Mouse (Mus musculus) erythroblast, adult 5-6 weeks (primary cell): ENCODE measurements around the gene Vmn2r27. TPM values are rescaled to one million over a fixed set of nuclear protein-coding genes. Genes with fewer than 3 reads are reported as not detected.

Experiments used
- ATAC-seq: replicated peaks from 2 replicates; pipeline ENCODE4 v1.8.0; 2016; ENCODE audit warnings: moderate number of reproducible peaks, mild to moderate bottlenecking, moderate TSS enrichment, inconsistent platforms; ENCODE audit not compliant: poor library complexity, low FRiP score, severe bottlenecking
- total RNA-seq, 2 experiments: library from RNA; stranded (forward) in 1 of 2; stranded (reverse) in 1 of 2; fragments of 150-400 nt in 1 of 2; fragments of 200-764, 138-1000 nt in 1 of 2; gene quantifications; 2 replicates each; pipeline versions ENCODE4 v1.2.3 to v1.2.4; 2015 to 2017; ENCODE audit warnings: low replicate concordance in 2 of 2

The Vmn2r27 gene
- total RNA-seq (2015; ENCODE audit: low replicate concordance): not detected in 2 replicates
- not detected in 2 replicates for total RNA-seq (2017; ENCODE audit: low replicate concordance)

DNA sequence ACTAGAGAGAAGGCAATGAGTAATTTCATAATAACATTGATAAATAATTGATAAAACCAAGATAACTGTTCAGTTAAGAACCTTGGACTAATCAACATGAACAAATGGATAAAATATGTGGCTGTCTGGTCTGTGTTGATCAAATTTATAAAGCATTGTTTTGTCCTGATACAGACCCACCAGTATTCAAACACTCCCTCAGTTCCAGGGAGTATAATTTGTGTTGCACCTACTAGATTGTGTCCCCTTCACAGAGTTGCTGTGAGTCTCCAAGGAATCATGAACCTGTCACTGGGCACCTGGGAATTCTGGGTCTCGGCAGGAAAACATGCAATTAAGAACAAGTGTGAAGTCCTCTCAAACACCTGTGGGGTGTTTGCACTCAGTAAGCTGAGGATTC, at the start of gene Vmn2r27:
Gene Vmn2r27 (minus strand): TSS at position 101 of the 400 bp plus-strand sequence.
- ATAC-seq: no peak

DNA sequence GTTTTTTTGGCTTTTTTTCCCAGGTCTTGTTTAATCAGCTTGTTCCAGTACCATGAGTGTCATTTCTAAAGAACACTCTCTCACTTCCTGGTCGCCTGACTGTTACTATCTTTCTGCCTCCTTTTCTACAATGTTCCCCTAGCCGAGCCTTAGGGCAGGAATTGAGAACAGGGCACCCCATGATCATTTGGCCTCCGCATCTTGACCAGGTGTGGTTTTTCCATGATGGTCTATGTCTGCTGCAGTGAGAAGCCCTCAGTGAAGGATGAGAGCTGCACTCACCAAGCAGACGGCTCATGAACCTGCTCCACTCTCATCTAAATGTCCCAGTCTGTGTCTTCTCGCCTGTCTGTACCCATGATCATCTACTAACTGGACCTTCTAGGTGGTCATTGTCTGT, 46.6 kb upstream of the Vmn2r27 start:
- no peak for ATAC-seq

DNA sequence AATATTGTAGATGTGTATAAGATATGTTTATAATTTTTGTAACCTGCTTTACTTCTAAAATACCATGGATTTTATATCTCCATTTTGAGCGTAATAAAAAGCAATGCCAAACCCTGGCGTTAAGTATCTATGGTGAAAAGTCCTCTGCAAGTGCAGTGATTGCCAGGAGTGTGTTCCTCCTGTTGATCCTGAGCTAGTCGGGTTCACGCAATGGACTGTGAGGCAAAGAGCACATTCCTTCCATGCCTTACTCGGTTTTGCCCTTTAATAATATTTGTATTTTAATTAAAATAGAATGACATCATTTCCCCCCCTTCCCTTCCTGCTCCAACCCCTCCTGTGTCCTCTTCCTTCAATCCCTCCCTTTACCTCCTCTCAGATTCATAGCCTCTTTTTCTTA, 46.0 kb upstream of the Vmn2r27 start:
- ATAC-seq: no peak

DNA sequence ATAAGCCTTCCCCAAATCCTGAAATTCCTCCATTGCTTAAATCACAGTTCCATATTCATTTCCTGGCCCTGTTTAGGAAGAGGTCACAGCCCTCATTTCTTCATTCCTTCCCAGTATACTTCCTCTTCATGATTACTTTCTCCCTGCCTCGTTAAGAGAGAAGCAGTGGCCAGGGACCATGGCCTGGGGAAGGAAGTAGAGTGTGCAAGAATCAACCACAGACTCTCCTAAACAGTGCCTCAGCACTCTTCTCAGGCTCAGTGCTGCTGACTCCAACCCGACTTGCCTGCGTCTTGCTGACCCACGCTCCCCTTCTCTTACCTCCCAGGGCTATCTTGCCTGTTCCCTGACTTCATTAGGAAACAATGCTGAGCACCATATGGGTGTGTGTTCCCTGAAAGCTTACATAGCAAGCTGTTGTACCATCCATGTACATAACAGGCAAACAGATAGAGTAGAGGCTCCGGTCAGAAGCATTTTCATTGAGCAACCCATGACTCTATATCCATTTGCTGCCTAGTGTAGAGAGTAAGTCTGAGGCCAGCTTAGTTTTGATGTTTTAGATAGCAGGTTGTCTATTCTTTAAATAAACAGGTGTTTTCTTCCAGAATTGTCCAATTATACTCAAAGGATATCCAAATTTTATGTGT, 41.7 kb upstream of the Vmn2r27 start:
- no peak for ATAC-seq

DNA sequence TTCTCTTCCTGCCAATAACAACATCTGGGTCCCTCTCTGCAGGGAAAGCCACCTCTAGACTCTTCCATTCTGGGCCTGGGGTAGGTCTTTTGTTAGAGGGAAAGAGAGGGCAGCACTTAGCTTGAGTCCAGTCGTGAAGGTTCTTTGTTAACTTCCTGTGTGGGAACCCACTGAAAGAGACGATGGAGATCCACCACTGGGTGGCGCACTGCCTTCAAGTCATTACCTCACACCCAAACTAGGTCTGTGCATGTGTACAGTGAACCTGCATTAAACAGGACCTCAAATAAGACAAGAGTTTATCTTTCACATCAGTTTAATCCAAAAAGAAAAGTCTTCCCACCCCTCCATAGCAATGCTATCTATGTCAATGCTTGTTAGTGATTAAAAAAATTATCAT, 31.0 kb upstream of the Vmn2r27 start:
- peak; percentile 71 for ATAC-seq

DNA sequence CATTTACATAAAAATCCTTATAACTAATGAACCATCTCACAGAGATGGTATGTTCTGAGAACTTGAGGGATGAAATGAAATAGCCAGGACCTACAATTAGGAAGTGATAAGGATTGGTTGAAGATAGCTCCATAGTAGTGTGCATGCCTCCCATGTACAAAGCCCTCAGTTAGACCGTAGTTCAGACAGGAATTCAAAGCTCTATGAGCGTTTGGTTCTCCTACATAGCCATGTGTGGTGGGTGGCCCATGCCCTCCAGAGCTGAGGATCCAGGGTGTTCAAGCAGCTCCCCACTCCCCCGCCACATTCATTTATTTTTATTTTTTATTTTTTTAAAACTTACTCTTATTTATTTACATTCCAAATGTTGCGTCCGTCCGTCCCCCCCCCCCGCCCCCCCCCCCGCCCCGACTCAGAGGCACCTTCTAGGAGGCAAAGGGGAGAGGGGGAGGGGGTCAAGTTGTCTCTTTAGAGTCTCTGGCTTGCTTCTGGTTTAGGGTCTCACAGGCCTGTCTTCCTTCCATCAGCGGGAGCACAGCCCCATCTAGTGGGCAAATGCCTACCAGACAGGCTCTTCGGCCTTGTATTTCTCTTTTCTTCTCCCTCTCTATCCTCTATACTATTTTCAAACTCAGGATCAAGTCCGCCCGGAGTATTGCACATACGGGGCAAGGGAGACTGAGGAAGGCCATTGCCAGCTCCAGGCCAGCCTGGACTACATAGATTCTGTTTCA, 28.7 kb upstream of the Vmn2r27 start:
- ATAC-seq: no peak

DNA sequence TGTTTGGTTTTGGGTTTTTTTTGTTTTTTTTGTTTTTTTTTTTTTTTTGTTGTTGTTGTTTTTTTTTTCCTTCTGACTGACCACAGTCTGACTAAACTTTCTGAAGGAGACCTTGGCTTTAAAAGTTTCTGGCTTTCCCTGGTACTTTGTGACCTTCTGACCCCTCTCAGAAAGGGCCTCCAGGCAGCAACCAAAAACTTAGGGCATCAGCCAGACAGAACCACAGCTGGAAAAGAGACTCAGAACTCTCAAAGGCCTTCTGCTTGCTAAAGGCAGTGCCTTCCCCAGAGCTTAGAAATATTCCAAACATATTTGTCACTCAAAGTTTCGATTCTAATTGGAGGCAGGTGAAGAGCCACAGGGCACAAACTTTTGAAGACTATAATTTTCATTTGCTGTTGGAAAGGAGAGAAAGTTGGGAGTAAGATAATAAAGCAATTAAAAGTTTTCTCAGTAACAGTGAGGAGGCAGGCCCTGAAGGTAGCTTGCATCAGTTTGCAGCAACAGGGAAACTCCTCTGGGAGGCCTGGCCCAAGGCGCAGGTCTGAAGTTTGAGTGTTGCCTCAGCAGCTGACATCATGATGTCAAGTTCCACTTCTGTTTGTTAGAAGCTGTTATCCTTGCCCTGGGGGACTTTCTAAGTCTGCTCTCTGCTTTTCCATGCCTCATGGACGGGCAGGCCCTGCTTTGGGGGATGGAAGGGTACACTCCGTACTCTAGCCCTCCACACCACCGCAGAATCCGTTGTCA, 24.2 kb upstream of the Vmn2r27 start:
- no peak for ATAC-seq

DNA sequence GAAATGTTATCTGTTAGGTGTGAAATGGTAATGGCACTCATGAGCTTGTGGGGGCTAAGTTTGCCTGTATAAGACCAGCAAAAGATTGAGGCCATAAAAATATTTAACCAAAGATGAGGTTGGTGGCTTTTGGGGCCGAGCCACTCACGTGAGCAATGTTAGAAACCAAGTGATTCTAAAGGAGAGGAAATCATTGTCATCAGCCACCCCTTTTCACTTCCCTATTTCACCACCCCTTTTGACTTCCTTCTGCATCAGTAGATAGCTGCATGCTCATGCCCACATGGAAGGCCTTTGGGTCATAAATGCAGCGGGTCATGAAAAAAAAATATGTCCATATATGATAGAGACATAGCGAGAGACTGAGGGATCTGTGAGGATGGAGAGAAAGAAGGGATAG, 29.5 kb downstream of the Vmn2r27 start:
- no peak for ATAC-seq

DNA sequence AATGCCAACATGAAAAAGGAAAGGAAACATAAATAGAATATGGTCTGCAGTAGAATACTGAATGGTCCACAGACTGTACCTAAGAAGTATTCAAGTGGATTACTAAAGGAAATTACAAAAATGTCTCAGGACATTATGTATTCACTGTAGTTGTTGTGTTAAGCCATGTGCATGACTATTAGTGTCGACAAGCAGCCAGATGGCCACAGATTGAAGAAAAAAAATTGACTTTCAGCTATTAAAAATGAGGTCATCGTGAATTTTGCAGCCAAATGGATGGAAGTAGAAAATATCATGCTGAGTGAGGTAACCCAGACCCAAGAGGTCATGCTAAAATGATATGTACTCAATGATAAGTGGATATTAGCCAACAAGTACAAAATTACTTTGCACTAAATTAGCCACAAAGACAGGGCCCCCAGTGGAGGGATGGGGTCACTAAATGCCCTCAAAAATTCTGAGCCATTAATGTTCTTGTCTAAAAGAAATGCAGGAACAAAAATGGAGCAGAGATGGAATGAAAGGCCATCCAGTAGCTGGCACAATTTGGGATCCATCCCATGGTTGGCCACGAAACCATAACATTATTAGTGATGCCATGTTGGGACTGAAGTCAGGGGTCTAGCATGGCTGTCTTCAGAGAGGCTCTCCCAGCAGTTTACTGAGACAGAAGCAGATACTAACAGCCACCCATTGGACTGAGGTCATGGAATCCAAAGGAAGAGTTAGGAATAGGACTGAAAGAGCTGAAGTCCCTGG, 63.0 kb downstream of the Vmn2r27 start:
- ATAC-seq: no peak

DNA sequence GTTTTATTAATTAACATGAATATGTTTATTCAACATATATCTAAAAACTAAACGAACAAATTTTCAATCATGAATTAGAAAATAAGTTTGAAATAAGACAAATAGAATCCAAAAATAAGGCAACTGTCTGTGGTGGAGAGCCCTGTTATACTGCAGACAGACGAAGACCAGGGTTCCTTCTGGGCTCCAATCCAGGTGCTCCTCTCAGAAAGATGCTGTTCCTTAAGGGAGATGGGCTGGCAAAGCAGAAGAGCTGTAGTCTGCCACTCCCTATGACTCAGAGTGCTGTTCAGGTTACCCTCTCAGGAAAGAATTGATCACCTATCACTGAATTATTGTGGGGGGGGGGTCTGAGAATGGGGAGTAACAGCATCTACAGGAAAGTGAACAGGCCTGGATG, 65.1 kb downstream of the Vmn2r27 start:
- ATAC-seq: no peak

DNA sequence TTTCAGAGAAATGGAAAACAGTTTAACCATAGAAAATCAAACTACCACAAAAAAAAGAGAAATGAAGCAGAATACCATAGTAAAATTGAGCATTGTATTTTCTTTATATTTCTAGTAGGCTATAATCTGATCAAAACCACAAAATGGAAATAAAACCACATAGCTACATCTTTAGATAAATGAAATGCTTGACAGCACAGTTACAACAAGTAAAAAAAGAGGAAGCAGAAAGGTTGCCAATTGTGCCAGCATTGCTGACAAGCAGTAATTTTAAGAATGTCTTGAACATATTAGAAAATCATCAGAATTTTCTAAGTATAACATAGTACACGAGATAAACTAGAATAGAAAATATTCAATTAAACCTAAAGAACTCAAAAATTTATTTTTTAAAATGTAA, 81.8 kb downstream of the Vmn2r27 start:
- no peak for ATAC-seq

Other genes with a start within 250 kb of the Vmn2r27 start
- not detected in 2 replicates for gene Vmn2r26, start 207.3 kb downstream of the Vmn2r27 start, total RNA-seq (2015; ENCODE audit: low replicate concordance)
- not detected in 2 replicates for gene Vmn2r26, start 207.3 kb downstream of the Vmn2r27 start, total RNA-seq (2017; ENCODE audit: low replicate concordance)
- gene Cd163, start 72.8 kb upstream of the Vmn2r27 start, total RNA-seq (2015; ENCODE audit: low replicate concordance): 4.6 and 10.0 TPM in 2 replicates
- gene Cd163, start 72.8 kb upstream of the Vmn2r27 start, total RNA-seq (2017; ENCODE audit: low replicate concordance): 18.4 and 20.0 TPM in 2 replicates
- gene Pex5, start 183.2 kb upstream of the Vmn2r27 start, total RNA-seq (2015; ENCODE audit: low replicate concordance): 3.8 TPM in 2 replicates
- 5.2 and 7.0 TPM in 2 replicates for gene Pex5, start 183.2 kb upstream of the Vmn2r27 start, total RNA-seq (2017; ENCODE audit: low replicate concordance)
- gene Clstn3, start 232.9 kb upstream of the Vmn2r27 start, total RNA-seq (2015; ENCODE audit: low replicate concordance): 5.0 TPM in 2 replicates
- 2.3 and 4.6 TPM in 2 replicates for gene Clstn3, start 232.9 kb upstream of the Vmn2r27 start, total RNA-seq (2017; ENCODE audit: low replicate concordance)